8 mouse cellular contexts compared by ENCODE assay signal in the genomic region with DNA sequence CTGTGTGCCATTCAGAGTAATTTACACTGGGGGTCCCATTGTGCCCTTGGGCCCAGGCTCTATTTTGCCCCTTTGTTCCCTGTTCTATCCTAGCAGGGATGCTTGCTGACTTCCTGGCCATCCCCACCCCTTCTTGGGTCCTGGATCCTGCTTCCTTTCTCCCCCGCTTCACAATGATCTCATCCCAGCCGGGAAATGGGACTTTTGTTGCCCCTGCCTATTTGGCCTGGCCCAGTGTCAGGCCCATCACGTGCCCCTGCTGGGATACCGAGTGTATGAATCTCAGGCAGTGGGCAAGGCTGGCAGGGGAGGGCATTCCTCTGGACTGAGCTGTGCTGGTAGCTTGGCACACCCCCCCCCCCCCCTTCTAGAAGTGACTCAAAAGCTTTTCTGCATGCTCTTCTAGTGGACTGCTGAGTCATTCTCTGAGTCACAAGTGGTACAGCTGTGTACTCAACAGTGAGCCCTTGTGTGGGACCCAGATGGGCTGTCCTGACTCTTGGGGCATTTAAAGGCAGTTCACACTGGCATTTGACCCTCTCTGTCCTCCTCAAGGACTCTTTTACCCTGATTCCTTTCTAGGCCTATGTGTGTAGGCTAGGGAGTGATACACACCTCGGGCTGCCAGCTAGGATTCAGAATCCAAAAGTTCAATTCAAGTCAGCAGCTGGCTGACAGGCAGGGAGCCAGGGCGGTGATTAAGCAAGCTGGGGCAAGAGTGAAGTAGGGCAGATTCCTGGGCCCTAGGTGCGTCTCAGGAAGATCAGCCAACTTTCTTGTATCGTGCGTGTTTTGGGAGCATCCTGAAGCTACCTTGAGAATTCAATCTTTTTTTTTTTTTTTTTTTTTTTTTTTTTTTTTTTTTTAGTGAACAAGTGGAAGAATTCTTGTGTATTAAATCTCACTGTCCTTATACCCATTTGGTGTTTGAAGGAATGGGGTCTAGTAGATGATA.
DNase-seq lines count a peak whose midpoint lies in the region; ATAC-seq and TF ChIP-seq lines count a peak whose summit lies in the region.

No protein-coding gene starts in this region.

- no peak for TF ChIP-seq POLR2A in MEL (IDR thresholded peaks at IDR 0.05; ENCODE audit: control insufficient read depth in 1 of 2, insufficient read depth in 1 of 2, low read depth in 1 of 2, low read length in 2 of 2, poor library complexity in 1 of 2)
- TF ChIP-seq POLR2A in limb, embryonic 14.5 days (IDR thresholded peaks at IDR 0.05; ENCODE audit: borderline replicate concordance, extremely low read depth, insufficient read depth, insufficient read length): no peak

- H3K27ac ChIP-seq in MEL (ENCODE audit: control insufficient read depth, low read depth, low read length): no peak overlapping the region
- H3K27ac ChIP-seq in limb, embryonic 14.5 days (replicated peaks; ENCODE audit: low read depth, low read length): no peak overlapping the region
- H3K27ac ChIP-seq in neural tube, embryonic 13.5 days (replicated peaks): no peak overlapping the region

- TF ChIP-seq EP300 in MEL (IDR thresholded peaks at IDR 0.05; ENCODE audit: low read depth in 1 of 2, low read length in 2 of 2): no peak

- H3K4me2 ChIP-seq in limb, embryonic 14.5 days (replicated peaks; ENCODE audit: low read depth, low read length, severe bottlenecking): no peak overlapping the region
- no peak overlapping the region for H3K4me2 ChIP-seq in neural tube, embryonic 13.5 days

- WGBS in limb, embryonic 14.5 days: 77% methylated on average over 9 of the region's 9 CpGs
- WGBS in neural tube, embryonic 13.5 days: 46% methylated on average over 9 of the region's 9 CpGs

- peaks cover 6 to 11% of the 10 kb centered on the region in 2 experiments; a peak in 3 of 4 replicates for H3K4me1 ChIP-seq in MEL (ENCODE audit: control insufficient read depth in 1 of 2, insufficient read depth in 2 of 2, low read length in 2 of 2)
- H3K4me1 ChIP-seq in limb, embryonic 14.5 days (ENCODE audit: control insufficient read depth, insufficient read depth, low read length): no peaks in the 10 kb centered on the region
- peaks cover 7% of the 10 kb centered on the region; the same call in 1 of the 2 replicates for H3K4me1 ChIP-seq in neural tube, embryonic 13.5 days (replicated peaks)

- ATAC-seq in limb, embryonic 14.5 days (ENCODE audit: low FRiP score, low read depth): peak; percentile 50
- peak; percentile 74 for ATAC-seq in neural tube, embryonic 13.5 days (ENCODE audit: low read depth)

- H3K27me3 ChIP-seq in MEL (ENCODE audit: control insufficient read depth in 1 of 2, insufficient read depth in 2 of 2, low read length in 2 of 2): no peaks in the 10 kb centered on the region
- no peaks in the 10 kb centered on the region for H3K27me3 ChIP-seq in limb, embryonic 14.5 days (ENCODE audit: control insufficient read depth, insufficient read depth, low read length)
- H3K27me3 ChIP-seq in neural tube, embryonic 13.5 days: no peaks in the 10 kb centered on the region

- TF ChIP-seq CTCF in MEL (IDR thresholded peaks at IDR 0.05 in 2 of 3, conservative IDR thresholded peaks at IDR 0.05 in 1 of 3; ENCODE audit: control insufficient read depth in 1 of 3, insufficient read depth in 1 of 3, low read depth in 2 of 3, low read length in 3 of 3, poor library complexity in 1 of 3, severe bottlenecking in 1 of 3): no peak

- intact Hi-C loops in gastrocnemius, postnatal 36 days (cut with DNase I): no loop called here

- no peaks in the 10 kb centered on the region for H3K9me3 ChIP-seq in MEL (replicated peaks; ENCODE audit: insufficient read depth, low read length)
- H3K9me3 ChIP-seq in limb, embryonic 14.5 days (ENCODE audit: control insufficient read depth, low read length): no peaks in the 10 kb centered on the region
- no peaks in the 10 kb centered on the region for H3K9me3 ChIP-seq in neural tube, embryonic 13.5 days

- no peak for TF ChIP-seq RAD21 in MEL (IDR thresholded peaks at IDR 0.05; ENCODE audit: low read depth, low read length)

- H3K36me3 ChIP-seq in MEL (ENCODE audit: control insufficient read depth in 1 of 2, insufficient read depth in 2 of 2, low read length in 2 of 2): peaks cover 3 to 10% of the 10 kb centered on the region in 2 experiments
- H3K36me3 ChIP-seq in limb, embryonic 14.5 days (ENCODE audit: control insufficient read depth, insufficient read depth, low read length): no peaks in the 10 kb centered on the region
- no peaks in the 10 kb centered on the region for H3K36me3 ChIP-seq in neural tube, embryonic 13.5 days

- DNase-seq in 3T3-L1 (ENCODE audit: low read depth, low spot score) (peak; percentile 98), MEL (ENCODE audit: low read depth, low spot score) (peak; percentile 74)
- DNase-seq in cerebellum, adult 8-10 months: peak; percentile 8
- peak; percentile 65 to 81 for DNase-seq in gastrocnemius, postnatal 36 days
- peak; percentile 82 for DNase-seq in kidney, adult 18-20 months
- peak; percentile 36 for DNase-seq in limb, embryonic 14.5 days (ENCODE audit: low spot score)
- no peak for DNase-seq in spleen, adult 18-20 months

- H3K79me2 ChIP-seq in MEL (ENCODE audit: control insufficient read depth, insufficient read depth, low read length, poor library complexity): peaks cover 26% of the 10 kb centered on the region

- H3K4me3 ChIP-seq in MEL (ENCODE audit: control insufficient read depth in 1 of 2, insufficient read depth in 1 of 2, low read depth in 2 of 2, low read length in 2 of 2): no peak overlapping the region
- no peak overlapping the region for H3K4me3 ChIP-seq in limb, embryonic 14.5 days (replicated peaks; ENCODE audit: low read length)
- H3K4me3 ChIP-seq in neural tube, embryonic 13.5 days: no peak overlapping the region

- no peak overlapping the region for H3K9ac ChIP-seq in MEL (ENCODE audit: control insufficient read depth, low read depth, low read length, poor library complexity, severe bottlenecking)
- no peak overlapping the region for H3K9ac ChIP-seq in limb, embryonic 14.5 days (ENCODE audit: low read depth, low read length, severe bottlenecking)
- no peak overlapping the region for H3K9ac ChIP-seq in neural tube, embryonic 13.5 days

TF ChIP-seq in MEL, 35 proteins besides CTCF, POLR2A, EP300 and RAD21:
- TF ChIP-seq ZNF384 (IDR thresholded peaks at IDR 0.05; ENCODE audit: low read depth, low read length) (peak; percentile 68), GATA1 (IDR thresholded peaks at IDR 0.05; ENCODE audit: low read depth, low read length) (no peak), MAZ (IDR thresholded peaks at IDR 0.05; ENCODE audit: low read depth, low read length) (no peak), MYC (IDR thresholded peaks at IDR 0.05; ENCODE audit: low read depth, low read length) (no peak), USF1 (IDR thresholded peaks at IDR 0.05; ENCODE audit: low read depth, low read length) (no peak), MAX (IDR thresholded peaks at IDR 0.05; ENCODE audit: low read length) (no peak), GABPA (IDR thresholded peaks at IDR 0.05; ENCODE audit: low read depth, low read length) (no peak; the same call in 1 of the 2 replicates), ETS1 (IDR thresholded peaks at IDR 0.05; ENCODE audit: low read depth, low read length) (peak; percentile 76; the same call in 1 of the 2 replicates), TAL1 (IDR thresholded peaks at IDR 0.05; ENCODE audit: low read length) (no peak), TBP (IDR thresholded peaks at IDR 0.05; ENCODE audit: low read depth, low read length) (no peak), CHD1 (IDR thresholded peaks at IDR 0.05; ENCODE audit: low read depth, low read length) (no peak), NELFE (IDR thresholded peaks at IDR 0.05; ENCODE audit: low read depth, low read length) (no peak), MYB (IDR thresholded peaks at IDR 0.05; ENCODE audit: low read depth, low read length) (no peak)

Comparison
In these comparisons a context has a peak if more than half of its experiments do, and no peak if none do; other contexts are left out.
1. DNase-seq: peak in 3T3-L1 (single experiment), MEL (single experiment), cerebellum, adult 8-10 months (single experiment), gastrocnemius, postnatal 36 days (2 of 2), kidney, adult 18-20 months (single experiment) and limb, embryonic 14.5 days (single experiment); none in spleen, adult 18-20 months (0 of 2).